Mouse (Mus musculus) liver, embryonic 16.5 days (tissue): ENCODE results near the gene Rbfox3. TPM values are rescaled to one million over a fixed set of nuclear protein-coding genes. Genes with fewer than 3 reads are reported as not detected.

Experiments
- ATAC-seq: fragments of 200-750 bp; cut with Nextera tagmentation; 2 replicates; pipeline ENCODE4 v1.8.0; 2017; ENCODE audit warnings: low read depth, mild to moderate bottlenecking, moderate number of reproducible peaks, moderate library complexity
- H3K27ac ChIP-seq: fragments of 300-500 bp; sonication (generic); 2 replicates; pipeline ENCODE4 v1.5.1; 2014; ENCODE audit warnings: mild to moderate bottlenecking, low read length
- H3K27me3 ChIP-seq: fragments of 300-500 bp; sonication (generic); 2 replicates; pipeline ENCODE4 v1.6.1; 2014; ENCODE audit warnings: low read depth, low read length, mixed read lengths; ENCODE audit not compliant: control insufficient read depth, insufficient read depth
- H3K36me3 ChIP-seq: fragments of 300-500 bp; sonication (generic); 2 replicates; pipeline ENCODE4 v1.6.1; 2014; ENCODE audit warnings: mild to moderate bottlenecking; ENCODE audit not compliant: control insufficient read depth, insufficient read depth
- H3K4me1 ChIP-seq: fragments of 300-500 bp; sonication (generic); 2 replicates; pipeline ENCODE4 v1.6.1; 2014; ENCODE audit warnings: low read depth, low read length, mixed read lengths; ENCODE audit not compliant: control insufficient read depth
- H3K4me2 ChIP-seq: fragments of 300-500 bp; sonication (generic); 2 replicates; pipeline ENCODE4 v1.6.1; 2014; ENCODE audit warnings: low read depth, low read length, mixed read lengths
- H3K4me3 ChIP-seq: fragments of 300-500 bp; sonication (generic); 2 replicates; pipeline ENCODE4 v1.5.1; 2014; ENCODE audit warnings: low read depth, mild to moderate bottlenecking, low read length
- H3K9ac ChIP-seq: fragments of 300-500 bp; sonication (generic); 2 replicates; pipeline ENCODE4 v1.6.1; 2014; ENCODE audit warnings: low read depth, low read length
- H3K9me3 ChIP-seq: fragments of 300-500 bp; sonication (generic); replicated peaks from 2 replicates; pipeline ENCODE4 v1.6.1; 2016; ENCODE audit warnings: low read length; ENCODE audit not compliant: control insufficient read depth
- WGBS: fragments of 180-500 bp; shearing (Covaris S2); extraction: QIAGEN DNeasy Blood & Tissue Kit; methylation state at CpG from one replicate; pipeline ENCODE4 v1.1.7; 2014; ENCODE audit not compliant: insufficient replicate concordance; 5-methylcytosine and 5-hydroxymethylcytosine counted together
- polyA plus RNA-seq: library from polyadenylated mRNA; unstranded; fragments of >200 nt; fragmentation: Nextera tagmentation; extraction: Ambion mirVana; gene quantifications from 2 replicates; pipeline ENCODE4 v1.2.1, GENCODE M21; 2015

Gene Rbfox3
- polyA plus RNA-seq, 1 experiment from 2014 or later = 0.40 TPM

- Histone ChIP-seq H3K36me3 (no peaks in the 10 kb centered on the region), H3K4me1 (no peaks in the 10 kb centered on the region), H3K9me3 (no peaks in the 10 kb centered on the region), H3K4me3 (no peak overlapping the region), H3K27me3 (no peaks in the 10 kb centered on the region), H3K9ac (no peak overlapping the region), H3K27ac (no peak overlapping the region), H3K4me2 (no peak overlapping the region)
- 61% methylated on average over 8 of the region's 8 CpGs for WGBS
- no peak for ATAC-seq
These were observed 23.0 kb downstream of the Rbfox3 start for GRCm38 (mm10) chr11:118888426-118888825.

- H3K4me3 ChIP-seq = no peak overlapping the region
These were observed 24.2 kb downstream of the Rbfox3 start for GRCm38 (mm10) chr11:118887206-118887605.

GRCm38 (mm10) chr11:118886269-118886965, 25.0 kb downstream of the Rbfox3 start:
- Histone ChIP-seq H3K27me3 (no peaks in the 10 kb centered on the region), H3K9ac (no peak overlapping the region), H3K27ac (no peak overlapping the region), H3K4me1 (no peaks in the 10 kb centered on the region), H3K4me2 (no peak overlapping the region), H3K4me3 (no peak overlapping the region), H3K9me3 (no peaks in the 10 kb centered on the region), H3K36me3 (no peaks in the 10 kb centered on the region)
- 77% methylated on average over 11 of the region's 11 CpGs for WGBS
- ATAC-seq = no peak

More at GRCm38 (mm10) chr11:118887206-118887605, 24.2 kb downstream of the Rbfox3 start:
- Histone ChIP-seq H3K9ac (no peak overlapping the region), H3K9me3 (no peaks in the 10 kb centered on the region), H3K4me2 (no peak overlapping the region), H3K27me3 (no peaks in the 10 kb centered on the region), H3K36me3 (no peaks in the 10 kb centered on the region), H3K27ac (no peak overlapping the region), H3K4me1 (no peaks in the 10 kb centered on the region)
- ATAC-seq = no peak

GRCm38 (mm10) chr11:118885604-118886003, 25.8 kb downstream of the Rbfox3 start:
- no peak for ATAC-seq
- Histone ChIP-seq H3K36me3 (no peaks in the 10 kb centered on the region), H3K27ac (no peak overlapping the region), H3K4me1 (no peaks in the 10 kb centered on the region), H3K27me3 (no peaks in the 10 kb centered on the region), H3K9me3 (no peaks in the 10 kb centered on the region), H3K4me3 (no peak overlapping the region), H3K4me2 (no peak overlapping the region), H3K9ac (no peak overlapping the region)
- WGBS = 67% methylated on average over 8 of the region's 8 CpGs

GRCm38 (mm10) chr11:118885135-118885534, 26.3 kb downstream of the Rbfox3 start:
- Histone ChIP-seq H3K4me1 (no peaks in the 10 kb centered on the region), H3K9me3 (no peaks in the 10 kb centered on the region), H3K27ac (no peak overlapping the region), H3K36me3 (no peaks in the 10 kb centered on the region), H3K4me2 (no peak overlapping the region), H3K9ac (no peak overlapping the region), H3K4me3 (no peak overlapping the region), H3K27me3 (no peaks in the 10 kb centered on the region)
- ATAC-seq = no peak
- 77% methylated on average over 16 of the region's 16 CpGs for WGBS

GRCm38 (mm10) chr11:118883143-118883542, 28.3 kb downstream of the Rbfox3 start:
- Histone ChIP-seq H3K36me3 (no peaks in the 10 kb centered on the region), H3K27ac (no peak overlapping the region), H3K9me3 (no peaks in the 10 kb centered on the region), H3K9ac (no peak overlapping the region), H3K27me3 (no peaks in the 10 kb centered on the region), H3K4me1 (no peaks in the 10 kb centered on the region), H3K4me3 (no peak overlapping the region), H3K4me2 (no peak overlapping the region)
- WGBS = 61% methylated on average over 9 of the region's 9 CpGs
- ATAC-seq = no peak

GRCm38 (mm10) chr11:118881786-118882495, 29.5 kb downstream of the Rbfox3 start:
- Histone ChIP-seq H3K4me1 (no peaks in the 10 kb centered on the region), H3K4me3 (no peak overlapping the region), H3K9ac (no peak overlapping the region), H3K27me3 (no peaks in the 10 kb centered on the region), H3K4me2 (no peak overlapping the region), H3K36me3 (no peaks in the 10 kb centered on the region), H3K27ac (no peak overlapping the region), H3K9me3 (no peaks in the 10 kb centered on the region)
- ATAC-seq = no peak
- 33% methylated on average over 11 of the region's 11 CpGs for WGBS

GRCm38 (mm10) chr11:118879466-118880150, 31.8 kb downstream of the Rbfox3 start:
- no peak overlapping the region for H3K27ac ChIP-seq
- H3K4me3 ChIP-seq = no peak overlapping the region
- H3K27me3 ChIP-seq = no peaks in the 10 kb centered on the region
- ATAC-seq = no peak
- H3K9ac ChIP-seq = no peak overlapping the region
- 68% methylated on average over 8 of the region's 8 CpGs for WGBS
- no peaks in the 10 kb centered on the region for H3K36me3 ChIP-seq
- no peaks in the 10 kb centered on the region for H3K4me1 ChIP-seq
- no peaks in the 10 kb centered on the region for H3K9me3 ChIP-seq
- no peak overlapping the region for H3K4me2 ChIP-seq
